Mouse (Mus musculus) forebrain, embryonic 16.5 days (tissue): ENCODE results near the gene Ppp2r3c. TPM values are rescaled to one million over a fixed set of nuclear protein-coding genes. Genes with fewer than 3 reads are reported as not detected.
A peak's percentile ranks its signal among the peaks of the same experiment; 100 is the strongest.
"Not testable (repeated sequence)": the region's sequence is repeated elsewhere in the genome, so short reads cannot be mapped to it uniquely, and the experiment has no call there.

Experiments used
- ATAC-seq: fragments of 200-750 bp; cut with Nextera tagmentation; 2 replicates; pipeline ENCODE4 v1.8.0; 2017; ENCODE audit warnings: mild to moderate bottlenecking, moderate library complexity
- H3K27ac ChIP-seq: fragments of 300-500 bp; sonication (generic); 2 replicates; pipeline ENCODE4 v1.5.1; 2014; ENCODE audit warnings: low read length, control low read depth
- H3K27me3 ChIP-seq: fragments of 300-500 bp; sonication (generic); replicated peaks from 2 replicates; pipeline ENCODE4 v1.6.1; 2014; ENCODE audit warnings: low read length; ENCODE audit not compliant: control insufficient read depth, insufficient read depth
- H3K36me3 ChIP-seq: fragments of 300-500 bp; sonication (generic); 2 replicates; pipeline ENCODE4 v1.6.1; 2014; ENCODE audit not compliant: control insufficient read depth, insufficient read depth
- H3K4me1 ChIP-seq: fragments of 300-500 bp; sonication (generic); replicated peaks from 2 replicates; pipeline ENCODE4 v1.6.1; 2014; ENCODE audit warnings: low read length; ENCODE audit not compliant: control insufficient read depth, insufficient read depth
- H3K4me2 ChIP-seq: fragments of 300-500 bp; sonication (generic); 2 replicates; pipeline ENCODE4 v1.6.1; 2014; ENCODE audit warnings: mild to moderate bottlenecking, low read length, control low read depth
- H3K4me3 ChIP-seq: fragments of 300-500 bp; sonication (generic); replicated peaks from 2 replicates; pipeline ENCODE4 v1.5.1; 2014; ENCODE audit warnings: mild to moderate bottlenecking, low read length, control low read depth
- H3K9ac ChIP-seq: fragments of 300-500 bp; sonication (generic); replicated peaks from 2 replicates; pipeline ENCODE4 v1.6.1; 2014; ENCODE audit warnings: low read depth, low read length, control low read depth
- H3K9me3 ChIP-seq: fragments of 300-500 bp; sonication (generic); 2 replicates; pipeline ENCODE4 v1.6.1; 2016; ENCODE audit warnings: low read length; ENCODE audit not compliant: control insufficient read depth
- WGBS: fragments of 180-500 bp; shearing (Covaris S2); extraction: QIAGEN DNeasy Blood & Tissue Kit; methylation state at CpG from one replicate; pipeline ENCODE4 v1.1.7; 2014; 5-methylcytosine and 5-hydroxymethylcytosine counted together
- polyA plus RNA-seq: library from polyadenylated mRNA; unstranded; fragments of >200 nt; fragmentation: Nextera tagmentation; extraction: Ambion mirVana; gene quantifications from 2 replicates; pipeline ENCODE4 v1.2.1, GENCODE M21; 2015

Ppp2r3c gene
- polyA plus RNA-seq = 23.2 and 23.7 TPM in 2 replicates

DNA sequence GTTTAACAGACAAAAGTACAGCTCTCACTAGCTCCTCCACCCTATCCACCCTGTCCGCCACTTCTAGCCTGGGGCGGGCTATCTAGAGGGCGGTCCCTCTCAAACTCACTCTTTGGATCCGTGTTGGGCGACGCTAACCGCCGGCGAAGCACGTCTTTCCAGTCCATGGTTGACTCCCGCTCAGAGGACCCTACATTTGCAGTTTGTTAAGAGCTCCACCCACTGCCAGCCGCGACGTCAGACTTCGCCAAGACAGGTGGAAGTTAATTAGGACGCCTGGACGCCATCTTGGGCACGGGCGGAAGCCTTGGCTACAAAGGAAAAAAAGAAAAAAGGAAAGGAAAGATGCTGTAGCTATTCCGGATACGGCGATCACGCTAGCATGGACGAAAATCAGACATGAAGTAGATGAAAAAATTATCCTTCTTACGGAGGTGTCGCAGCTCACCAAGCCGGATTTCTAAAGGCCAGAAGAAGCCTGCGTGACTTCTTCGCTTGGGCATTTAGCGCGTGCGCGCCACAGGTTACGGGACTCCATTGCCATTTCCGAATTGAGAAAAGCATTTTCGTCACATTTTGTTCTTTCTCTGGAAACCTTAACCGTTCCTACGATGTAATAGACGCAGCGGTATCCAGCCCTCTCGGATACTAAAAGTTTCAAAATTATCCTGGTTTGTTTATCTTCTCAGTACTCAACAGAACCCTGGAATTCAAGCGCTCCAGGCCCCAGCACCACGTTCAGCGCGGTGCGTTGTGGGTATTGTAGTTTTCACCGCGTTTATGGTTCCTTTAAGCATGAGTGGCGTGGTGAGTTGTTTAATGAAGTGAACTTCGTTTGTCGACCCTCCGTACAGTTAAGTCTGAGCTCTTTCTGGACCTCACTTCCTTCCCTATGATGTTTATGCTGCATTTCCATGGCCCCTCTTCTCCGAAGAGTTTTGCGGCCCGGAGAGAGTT lies at the start of gene Ppp2r3c:
Ppp2r3c (minus strand) TSS at position 514 of the 957 bp plus-strand sequence.
- Histone ChIP-seq H3K9ac (peak within 1 kb of the TSS; percentile 71), H3K4me2 (peak within 1 kb of the TSS; percentile 79), H3K4me3 (peak within 1 kb of the TSS; percentile 65), H3K27me3 (no peaks in the 10 kb centered on the region), H3K4me1 (peaks cover 39% of the 10 kb centered on the region), H3K9me3 (peaks cover 2% of the 10 kb centered on the region; the same call in 1 of the 2 replicates), H3K27ac (peak within 1 kb of the TSS; percentile 91), H3K36me3 (peaks cover 5% of the 10 kb centered on the region; the same call in 1 of the 2 replicates)
- under 1% methylated on average over 55 of the region's 55 CpGs for WGBS
- peak; percentile 95 for ATAC-seq

DNA sequence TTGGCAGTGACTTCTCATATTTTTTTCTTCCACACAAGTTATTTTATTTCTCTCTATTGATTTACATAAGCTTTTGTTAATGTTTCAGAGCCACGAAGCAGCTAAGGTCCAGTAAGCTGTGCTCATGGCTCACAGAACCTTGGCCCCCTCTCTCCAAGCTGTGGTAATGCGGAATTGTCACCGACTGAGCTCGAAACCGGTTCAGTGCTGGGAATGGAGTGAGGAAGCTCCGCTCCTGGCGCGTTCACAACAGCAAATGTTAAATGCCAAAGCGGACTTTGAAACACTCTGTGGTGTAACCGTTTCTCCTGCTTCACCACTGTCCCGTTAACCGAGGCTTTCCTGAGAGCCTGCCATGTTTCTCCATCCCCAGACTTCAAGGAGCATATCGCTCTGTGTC lies 41.8 kb upstream of the Ppp2r3c start:
- Histone ChIP-seq H3K27me3 (no peaks in the 10 kb centered on the region), H3K9me3 (no peaks in the 10 kb centered on the region), H3K4me1 (no peaks in the 10 kb centered on the region), H3K36me3 (no peaks in the 10 kb centered on the region), H3K4me3 (no peak overlapping the region), H3K4me2 (no peak overlapping the region), H3K9ac (no peak overlapping the region), H3K27ac (peak overlapping the region; percentile 18; the same call in 1 of the 2 replicates)
- WGBS = 77% methylated on average over 13 of the region's 13 CpGs
- no peak for ATAC-seq

DNA sequence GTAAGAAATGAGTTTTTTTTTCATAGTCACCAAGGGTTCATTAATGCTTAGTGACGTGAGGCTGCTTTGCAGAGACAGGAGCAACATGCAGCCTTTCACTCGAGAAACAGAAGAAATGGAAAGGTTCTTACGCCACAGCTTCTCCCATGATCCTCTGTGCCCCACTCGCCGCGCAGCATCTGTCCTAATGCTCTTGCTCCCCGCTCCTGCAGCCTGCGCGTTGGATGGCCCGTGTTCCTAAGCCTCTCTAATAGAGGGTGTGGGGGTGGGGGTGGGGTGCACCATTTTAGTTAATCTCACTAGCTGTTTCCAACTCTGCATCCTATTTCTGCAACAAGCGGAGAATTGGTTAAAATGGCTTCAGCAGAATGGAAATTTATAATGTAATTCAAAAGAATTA lies 41.2 kb upstream of the Ppp2r3c start:
- Histone ChIP-seq H3K9me3 (no peaks in the 10 kb centered on the region), H3K4me2 (no peak overlapping the region), H3K36me3 (no peaks in the 10 kb centered on the region), H3K9ac (no peak overlapping the region), H3K4me1 (no peaks in the 10 kb centered on the region), H3K4me3 (no peak overlapping the region), H3K27me3 (no peaks in the 10 kb centered on the region), H3K27ac (no peak overlapping the region)
- 0 out of 2 replicates have a peak, but pooled peaks have one; percentile 43 for ATAC-seq
- WGBS = 79% methylated on average over 11 of the region's 11 CpGs

DNA sequence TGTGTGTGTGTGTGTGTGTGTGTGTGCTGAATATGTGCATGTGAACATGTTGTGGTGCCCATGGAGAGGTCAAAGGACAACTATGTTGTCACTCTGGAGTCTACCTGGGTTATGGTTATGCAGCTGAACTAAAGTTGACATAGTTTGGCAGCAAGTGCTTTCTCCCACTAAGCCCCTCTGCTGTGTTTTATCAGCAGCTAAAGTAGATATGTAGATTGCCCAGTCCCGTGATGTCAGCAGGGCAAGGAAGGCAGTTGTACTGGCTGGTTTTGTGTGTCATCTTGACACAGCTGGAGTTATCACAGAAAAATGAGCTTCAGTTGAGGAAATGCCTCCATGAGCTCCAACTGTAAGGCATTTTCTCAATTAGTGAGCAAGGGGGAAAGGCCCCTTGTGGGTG lies 40.2 kb upstream of the Ppp2r3c start:
- not testable (repeated sequence) for H3K27ac ChIP-seq, H3K4me2 ChIP-seq, H3K4me3 ChIP-seq, H3K36me3 ChIP-seq, H3K4me1 ChIP-seq, H3K9ac ChIP-seq, ATAC-seq, H3K9me3 ChIP-seq, H3K27me3 ChIP-seq
- 79% methylated on average over 1 of the region's 1 CpGs for WGBS

DNA sequence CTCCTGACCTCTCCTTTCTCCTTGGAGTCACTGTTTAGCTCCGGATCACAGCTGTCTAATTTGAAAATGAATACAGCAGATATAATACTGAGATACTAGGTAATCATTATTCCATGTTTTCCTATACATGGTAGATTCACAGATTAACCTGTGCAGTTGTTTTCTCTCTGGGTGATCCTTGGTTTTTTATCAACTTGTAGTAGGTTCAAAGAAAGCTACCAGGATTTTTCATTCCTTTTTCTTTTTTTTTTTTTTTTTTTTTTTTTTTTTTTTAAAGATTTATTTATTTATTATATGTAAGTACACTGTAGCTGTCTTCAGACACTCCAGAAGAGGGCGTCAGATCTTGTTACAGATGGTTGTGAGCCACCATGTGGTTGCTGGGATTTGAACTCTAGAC lies 35.7 kb upstream of the Ppp2r3c start:
- not testable (repeated sequence) for ATAC-seq, H3K9me3 ChIP-seq, H3K4me2 ChIP-seq, H3K27ac ChIP-seq, H3K4me1 ChIP-seq, H3K36me3 ChIP-seq, H3K4me3 ChIP-seq, H3K9ac ChIP-seq, H3K27me3 ChIP-seq
- 85% methylated on average over 1 of the region's 2 CpGs for WGBS

DNA sequence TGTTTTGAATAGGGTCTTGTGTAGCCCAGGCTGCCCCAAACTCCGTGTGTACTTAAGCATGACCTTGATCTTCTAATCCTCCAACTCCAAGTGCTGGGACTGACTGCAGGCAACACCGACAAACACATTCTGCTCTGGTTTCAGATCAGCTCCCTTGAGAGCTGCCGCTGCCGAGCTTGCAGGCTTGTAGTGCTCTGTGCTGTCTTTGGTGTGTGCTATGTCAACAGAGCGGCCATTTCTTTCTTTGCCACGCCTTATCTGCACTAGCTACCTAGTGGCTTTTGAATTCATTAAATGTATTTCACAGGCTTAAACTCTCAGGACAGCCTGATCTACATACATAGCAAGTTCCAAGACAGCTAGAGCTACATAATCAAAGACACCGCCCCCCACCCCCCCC lies 30.9 kb upstream of the Ppp2r3c start:
- H3K4me2 ChIP-seq = no peak overlapping the region
- no peaks in the 10 kb centered on the region for H3K4me1 ChIP-seq
- H3K27ac ChIP-seq = no peak overlapping the region
- no peak for ATAC-seq
- no peaks in the 10 kb centered on the region for H3K36me3 ChIP-seq
- WGBS = 96% methylated on average over 7 of the region's 7 CpGs
- no peaks in the 10 kb centered on the region for H3K9me3 ChIP-seq
- H3K4me3 ChIP-seq = no peak overlapping the region
- no peaks in the 10 kb centered on the region for H3K27me3 ChIP-seq
- H3K9ac ChIP-seq = no peak overlapping the region

DNA sequence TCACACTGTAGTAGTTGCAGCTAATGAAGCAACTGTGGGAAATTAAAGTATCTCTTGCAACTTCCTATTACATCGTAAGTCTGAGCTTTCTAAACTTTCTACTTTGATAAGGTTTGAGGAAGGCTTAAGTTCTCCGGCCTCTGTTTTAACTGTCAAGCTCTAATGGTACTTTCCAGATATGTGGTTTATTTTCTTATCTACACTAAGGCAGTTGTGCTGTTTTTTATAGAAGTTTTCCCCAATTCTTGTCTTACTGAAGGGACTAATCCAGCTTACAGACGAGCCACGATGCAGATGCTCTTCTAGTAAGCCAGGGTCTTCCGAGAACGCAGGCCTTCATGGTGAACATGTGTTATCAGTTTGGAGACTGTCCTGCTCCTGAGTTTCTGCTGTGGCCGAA lies 26.6 kb upstream of the Ppp2r3c start:
- Histone ChIP-seq H3K4me2 (no peak overlapping the region), H3K4me1 (no peaks in the 10 kb centered on the region), H3K4me3 (no peak overlapping the region), H3K9me3 (no peaks in the 10 kb centered on the region), H3K9ac (no peak overlapping the region), H3K27me3 (no peaks in the 10 kb centered on the region), H3K36me3 (no peaks in the 10 kb centered on the region), H3K27ac (no peak overlapping the region)
- 96% methylated on average over 7 of the region's 7 CpGs for WGBS
- ATAC-seq = no peak

DNA sequence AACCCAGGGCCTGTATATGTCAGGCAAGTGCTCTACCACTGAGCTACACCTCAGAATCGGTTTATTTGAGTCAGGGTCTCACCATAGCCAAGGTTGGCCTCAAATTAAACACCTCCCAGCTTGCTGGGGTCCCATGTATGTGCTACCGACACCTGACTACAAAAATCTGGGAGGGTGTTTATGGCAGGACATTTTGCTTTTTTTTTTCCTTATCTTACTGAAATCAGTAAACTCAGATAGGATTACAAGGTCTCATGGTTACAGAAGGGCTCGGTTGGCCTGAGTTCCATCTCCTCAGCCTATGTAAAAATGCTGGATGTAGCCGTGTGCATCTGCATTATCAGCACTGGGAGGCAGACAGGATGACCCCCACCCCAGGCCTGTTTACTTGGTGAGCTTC lies 26.0 kb upstream of the Ppp2r3c start:
- Histone ChIP-seq H3K27me3 (no peaks in the 10 kb centered on the region), H3K4me2 (no peak overlapping the region), H3K9me3 (no peaks in the 10 kb centered on the region), H3K4me3 (no peak overlapping the region), H3K27ac (no peak overlapping the region), H3K4me1 (no peaks in the 10 kb centered on the region), H3K9ac (no peak overlapping the region), H3K36me3 (no peaks in the 10 kb centered on the region)
- 89% methylated on average over 4 of the region's 4 CpGs for WGBS
- ATAC-seq = no peak

DNA sequence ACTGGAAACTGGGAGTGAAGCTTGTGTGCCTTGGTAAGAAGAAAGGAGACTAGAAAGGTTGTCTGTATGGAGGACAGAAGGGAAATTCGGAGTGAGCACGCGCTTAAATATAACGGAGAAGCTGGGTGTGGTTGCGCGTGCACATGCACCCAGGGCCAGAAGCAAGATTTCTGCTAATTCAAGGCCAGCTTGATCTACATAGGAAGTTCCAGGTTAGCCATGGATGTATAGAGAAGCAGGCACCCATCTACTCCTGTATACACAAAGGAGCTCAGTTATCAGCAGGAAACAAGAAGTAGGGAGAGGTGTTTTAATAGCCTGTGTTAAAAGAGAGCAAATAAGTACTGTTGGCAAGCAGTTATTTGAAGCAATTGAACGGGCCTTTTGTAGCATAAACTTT lies 22.9 kb upstream of the Ppp2r3c start:
- Histone ChIP-seq H3K27ac (no peak overlapping the region), H3K36me3 (no peaks in the 10 kb centered on the region), H3K9ac (no peak overlapping the region), H3K27me3 (no peaks in the 10 kb centered on the region), H3K4me1 (no peaks in the 10 kb centered on the region), H3K4me3 (no peak overlapping the region), H3K4me2 (no peak overlapping the region), H3K9me3 (no peaks in the 10 kb centered on the region)
- ATAC-seq = no peak
- WGBS = 95% methylated on average over 7 of the region's 7 CpGs
